Mouse (Mus musculus): ENCODE measurements around the gene Srek1ip1. TPM values are rescaled to one million over a fixed set of nuclear protein-coding genes. Genes with fewer than 3 reads are reported as not detected.
A peak's percentile ranks its signal among the peaks of the same experiment; 100 is the strongest.

The Srek1ip1 gene
- 10 to 100 TPM; 20.1 to 20.5 TPM for total RNA-seq (2021)

- DNase-seq (ENCODE audit: low spot score) = no peak
- intact Hi-C loops (cut with DNase I) = no loop called here
These were observed at the start of gene Srek1ip1 for GRCm38 (mm10) chr13:104792184-104792583. Gene Srek1ip1 (plus strand): TSS chr13:104792484.

- intact Hi-C loops (cut with DNase I) = no loop called here
- no peak for DNase-seq (ENCODE audit: low spot score)
These were observed 49.4 kb upstream of the Srek1ip1 start for GRCm38 (mm10) chr13:104742866-104743265.

- intact Hi-C loops (cut with DNase I) = no loop called here
- no peak for DNase-seq (ENCODE audit: low spot score)
These were observed 45.3 kb upstream of the Srek1ip1 start for GRCm38 (mm10) chr13:104747032-104747431.

GRCm38 (mm10) chr13:104759381-104759780 is 32.9 kb upstream of the Srek1ip1 start:
- intact Hi-C loops (cut with DNase I) = no loop called here
- no peak for DNase-seq (ENCODE audit: low spot score)

GRCm38 (mm10) chr13:104762401-104762800 is 29.9 kb upstream of the Srek1ip1 start:
- no peak for DNase-seq (ENCODE audit: low spot score)
- intact Hi-C loops (cut with DNase I) = no loop called here

- intact Hi-C loops (cut with DNase I) = no loop called here
- DNase-seq (ENCODE audit: low spot score) = no peak
These were observed 29.1 kb upstream of the Srek1ip1 start for GRCm38 (mm10) chr13:104763193-104763592.

- intact Hi-C loops (cut with DNase I) = no loop called here
These were observed 13.1 kb upstream of the Srek1ip1 start for GRCm38 (mm10) chr13:104779104-104779670.

GRCm38 (mm10) chr13:104787260-104787659 is 5.0 kb upstream of the Srek1ip1 start:
- intact Hi-C loops (cut with DNase I) = loop anchor here (5.0 kb wide), 1 partner anchor 105 kb away; no protein-coding TSS in a partner anchor
- DNase-seq (ENCODE audit: low spot score) = no peak

More at GRCm38 (mm10) chr13:104779104-104779670, 13.1 kb upstream of the Srek1ip1 start:
- DNase-seq (ENCODE audit: low spot score) = no peak

- DNase-seq (ENCODE audit: low spot score) = no peak
- intact Hi-C loops (cut with DNase I) = loop anchor here (2.0 to 5.0 kb wide), 2 partner anchors 107 to 505 kb away; no protein-coding TSS in a partner anchor
These were observed 2.6 kb upstream of the Srek1ip1 start for GRCm38 (mm10) chr13:104789663-104790062.

GRCm38 (mm10) chr13:104794421-104794820 is 2.1 kb downstream of the Srek1ip1 start:
- no peak for DNase-seq (ENCODE audit: low spot score)
- intact Hi-C loops (cut with DNase I) = no loop called here

GRCm38 (mm10) chr13:104799067-104799466 is 6.8 kb downstream of the Srek1ip1 start:
- intact Hi-C loops (cut with DNase I) = no loop called here
- no peak for DNase-seq (ENCODE audit: low spot score)

- no peak for DNase-seq (ENCODE audit: low spot score)
- intact Hi-C loops (cut with DNase I) = no loop called here
These were observed 7.4 kb downstream of the Srek1ip1 start for GRCm38 (mm10) chr13:104799566-104800182.

- no peak for DNase-seq (ENCODE audit: low spot score)
- intact Hi-C loops (cut with DNase I) = loop anchor here (1.0 kb wide), 1 partner anchor 135 kb away; no protein-coding TSS in a partner anchor
These were observed 13.4 kb downstream of the Srek1ip1 start for GRCm38 (mm10) chr13:104805681-104806080.

- intact Hi-C loops (cut with DNase I) = loop anchor here (5.0 kb wide), 1 partner anchor 236 kb away; the partner anchor contains the start of gene Rgs7bp
- no peak for DNase-seq (ENCODE audit: low spot score)
These were observed 24.0 kb downstream of the Srek1ip1 start for GRCm38 (mm10) chr13:104816270-104816634.

- intact Hi-C loops (cut with DNase I) = loop anchor here (5.0 kb wide), 1 partner anchor 235 kb away; the partner anchor contains the start of gene Rgs7bp
- peak; percentile 62 for DNase-seq (ENCODE audit: low spot score)
These were observed 24.6 kb downstream of the Srek1ip1 start, which contains the start of gene Cwc27 for GRCm38 (mm10) chr13:104816635-104817571. Gene Cwc27 (minus strand): TSS chr13:104817142.

GRCm38 (mm10) chr13:104817696-104818095 is 25.4 kb downstream of the Srek1ip1 start:
- no peak for DNase-seq (ENCODE audit: low spot score)

GRCm38 (mm10) chr13:104821192-104821591 is 28.9 kb downstream of the Srek1ip1 start:
- intact Hi-C loops (cut with DNase I) = no loop called here
- no peak for DNase-seq (ENCODE audit: low spot score)

More at GRCm38 (mm10) chr13:104817696-104818095, 25.4 kb downstream of the Srek1ip1 start:
- intact Hi-C loops (cut with DNase I) = loop anchor here (5.0 kb wide), 1 partner anchor 235 kb away; the partner anchor contains the start of gene Rgs7bp

- no peak for DNase-seq (ENCODE audit: low spot score)
- intact Hi-C loops (cut with DNase I) = no loop called here
These were observed 29.6 kb downstream of the Srek1ip1 start for GRCm38 (mm10) chr13:104821908-104822307.

GRCm38 (mm10) chr13:104822411-104822838 is 30.1 kb downstream of the Srek1ip1 start:
- intact Hi-C loops (cut with DNase I) = no loop called here
- no peak for DNase-seq (ENCODE audit: low spot score)

- DNase-seq (ENCODE audit: low spot score) = no peak
- intact Hi-C loops (cut with DNase I) = no loop called here
These were observed 33.2 kb downstream of the Srek1ip1 start for GRCm38 (mm10) chr13:104825470-104825869.
